Comparison of ENCODE assay signal across 17 mouse cellular contexts in the genomic region with DNA sequence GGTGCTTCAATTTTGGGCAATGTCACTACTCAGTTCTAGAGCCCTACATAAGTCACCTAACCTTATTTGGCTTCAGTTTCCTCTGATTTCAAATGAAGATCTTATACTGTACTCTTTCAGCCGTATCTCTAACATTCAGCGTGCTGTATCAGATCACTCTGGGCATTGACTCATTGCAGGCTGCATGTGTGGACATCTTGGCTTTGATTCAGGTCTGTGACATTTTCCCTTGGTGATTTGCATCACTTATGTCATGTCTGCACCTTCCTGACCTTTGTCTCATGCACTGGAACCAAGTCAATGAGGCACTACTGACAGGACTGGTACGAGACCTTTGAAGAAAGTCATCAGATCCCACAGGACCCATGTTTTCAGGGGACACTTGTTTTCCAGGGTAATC. TPM values are rescaled to one million over a fixed set of nuclear protein-coding genes. Genes with fewer than 3 reads are reported as not detected.
DNase-seq lines count a peak whose midpoint lies in the region; ATAC-seq and TF ChIP-seq lines count a peak whose summit lies in the region.
"Had no signal": no experiment of that assay in that cellular context is flagged by ENCODE, and none has a peak within 500 bp of the region (broad histone marks: within the 10 kb centered on the region; RNA-seq: fewer than 3 reads in every experiment).

No protein-coding gene starts in this region.

- H3K9ac ChIP-seq in kidney, embryonic 14.5 days (ENCODE audit: low read depth, low read length), result no peak overlapping the region
- H3K9ac ChIP-seq: embryonic facial prominence, embryonic 13.5 days; forebrain, embryonic 13.5 days; forebrain, postnatal 0 days; heart, embryonic 12.5 days; hindbrain, embryonic 15.5 days had no signal

- ATAC-seq in kidney, embryonic 14.5 days (ENCODE audit: low FRiP score, low TSS enrichment), result no peak
- ATAC-seq: activated CD4-positive, CD25-positive, alpha-beta regulatory T cell, adult 4 months; forebrain, postnatal 0 days had no signal

- no peak overlapping the region for H3K4me3 ChIP-seq in kidney, adult 2 months (ENCODE audit: insufficient read depth, low read depth, low read length)
- H3K4me3 ChIP-seq in kidney, embryonic 14.5 days (ENCODE audit: low read length), result no peak overlapping the region
- H3K4me3 ChIP-seq: embryonic facial prominence, embryonic 13.5 days; forebrain, embryonic 13.5 days; heart, embryonic 12.5 days; hindbrain, embryonic 15.5 days had no signal

- no peaks in the 10 kb centered on the region for H3K9me3 ChIP-seq in kidney, embryonic 14.5 days (ENCODE audit: control insufficient read depth, low read length)
- H3K9me3 ChIP-seq: embryonic facial prominence, embryonic 13.5 days; forebrain, embryonic 13.5 days; heart, embryonic 12.5 days; hindbrain, embryonic 15.5 days had no signal

- peak; percentile 24 for DNase-seq in adrenal gland, adult 8-10 months
- no peak for DNase-seq in adrenal gland, postnatal 4 days (ENCODE audit: low spot score in 2 of 2)
- peak; percentile 10 for DNase-seq in kidney, adult 2 months
- peak; percentile 38 for DNase-seq in adrenal gland, postnatal 10 days
- DNase-seq in adrenal gland, postnatal 36 days, result peak; percentile 46 to 48
- DNase-seq: cerebellum, adult 18-20 months; cerebellum, adult 9-11 months; cerebellum, postnatal 36 days; forebrain, postnatal 0 days had no signal

- H3K36me3 ChIP-seq in kidney, adult 2 months (ENCODE audit: control insufficient read depth, insufficient read depth, low read length), result no peaks in the 10 kb centered on the region
- no peaks in the 10 kb centered on the region for H3K36me3 ChIP-seq in kidney, embryonic 14.5 days (ENCODE audit: control insufficient read depth, insufficient read depth, low read length)
- H3K36me3 ChIP-seq: embryonic facial prominence, embryonic 13.5 days; heart, embryonic 12.5 days; hindbrain, embryonic 15.5 days had no signal

- no peak for TF ChIP-seq POLR2A in kidney, adult 2 months (IDR thresholded peaks at IDR 0.05; ENCODE audit: low read depth, low read length)

- TF ChIP-seq CTCF in kidney, adult 2 months (conservative IDR thresholded peaks at IDR 0.05; ENCODE audit: insufficient read depth, insufficient read length, low read depth, low read length), result no peak

- H3K27me3 ChIP-seq in kidney, adult 2 months (replicated peaks; ENCODE audit: control insufficient read depth, insufficient read depth, low read length), result no peaks in the 10 kb centered on the region
- H3K27me3 ChIP-seq in kidney, embryonic 14.5 days (ENCODE audit: control insufficient read depth, insufficient read depth, low read length), result no peaks in the 10 kb centered on the region
- H3K27me3 ChIP-seq: CH12.LX; forebrain, embryonic 13.5 days; heart, embryonic 12.5 days; hindbrain, embryonic 15.5 days; Patski had no signal

- no peak overlapping the region for H3K27ac ChIP-seq in kidney, adult 2 months (ENCODE audit: insufficient read depth, low read depth, low read length)
- no peak overlapping the region for H3K27ac ChIP-seq in kidney, embryonic 14.5 days (ENCODE audit: low read depth, low read length)
- H3K27ac ChIP-seq: embryonic facial prominence, embryonic 13.5 days; forebrain, embryonic 13.5 days; hindbrain, embryonic 15.5 days had no signal

- WGBS in kidney, adult 2 months, result 57% methylated on average over 3 of the region's 3 CpGs
- WGBS in kidney, embryonic 14.5 days, result 75% methylated on average over 3 of the region's 3 CpGs

- no peak overlapping the region for H3K4me2 ChIP-seq in kidney, embryonic 14.5 days (replicated peaks; ENCODE audit: low read depth, low read length)
- H3K4me2 ChIP-seq: embryonic facial prominence, embryonic 13.5 days; forebrain, embryonic 13.5 days; heart, embryonic 12.5 days; hindbrain, embryonic 15.5 days had no signal

- no peaks in the 10 kb centered on the region; the same call in 1 of the 2 replicates for H3K4me1 ChIP-seq in kidney, adult 2 months (ENCODE audit: control insufficient read depth, insufficient read depth, low read length)
- no peaks in the 10 kb centered on the region for H3K4me1 ChIP-seq in kidney, embryonic 14.5 days (ENCODE audit: control insufficient read depth, insufficient read depth, low read length)
- H3K4me1 ChIP-seq: forebrain, embryonic 13.5 days; heart, embryonic 12.5 days; hindbrain, embryonic 15.5 days had no signal

RNA-seq across cellular contexts. Expression of a gene that starts 24.5 kb away (rescaled TPM):
- 1 to 10 TPM; 4.2 to 9.5 (median 6.3) TPM for total RNA-seq in adrenal gland, adult 8-10 months (2022)
- total RNA-seq in adrenal gland, postnatal 4 days (2021), result 10 to 100 TPM; 12.3 to 18.2 TPM
- 4.5 and 5.2 TPM in 2 replicates for polyA plus RNA-seq in kidney, adult 2 months (2012; rRNA removed)
- 2.4 and 2.5 TPM in 2 replicates for polyA plus RNA-seq in kidney, embryonic 14.5 days (2014; fragmentation: Nextera tagmentation; extraction: Ambion mirVana)
- 10 to 100 TPM; 11.1 to 12.3 TPM for total RNA-seq in adrenal gland, postnatal 10 days (2021)
- 1 to 10 TPM; 6.6 to 8.9 TPM for total RNA-seq in adrenal gland, postnatal 36 days (2021)
- total RNA-seq: CH12.LX had no signal

Comparison
In these comparisons a context has a peak if more than half of its experiments do, and no peak if none do; other contexts are left out.
1. DNase-seq: peak in adrenal gland, adult 8-10 months (single experiment), kidney, adult 2 months (single experiment), adrenal gland, postnatal 10 days (single experiment) and adrenal gland, postnatal 36 days (2 of 2); none in adrenal gland, postnatal 4 days (0 of 2).